Mouse (Mus musculus) bone marrow macrophage, adult 2 months (primary cell): Measurements from ENCODE around the gene Kif22.

Experiments
- CTCF ChIP-seq: IDR thresholded peaks from 2 replicates; pipeline ENCODE4 v1.5.1; 2012; ENCODE audit warnings: low read depth, mild to moderate bottlenecking, low read length, moderate library complexity
- POLR2A ChIP-seq: IDR thresholded peaks from 2 replicates; pipeline ENCODE4 v1.6.1; 2012; ENCODE audit warnings: mild to moderate bottlenecking, low read depth, low read length, borderline replicate concordance

DNA sequence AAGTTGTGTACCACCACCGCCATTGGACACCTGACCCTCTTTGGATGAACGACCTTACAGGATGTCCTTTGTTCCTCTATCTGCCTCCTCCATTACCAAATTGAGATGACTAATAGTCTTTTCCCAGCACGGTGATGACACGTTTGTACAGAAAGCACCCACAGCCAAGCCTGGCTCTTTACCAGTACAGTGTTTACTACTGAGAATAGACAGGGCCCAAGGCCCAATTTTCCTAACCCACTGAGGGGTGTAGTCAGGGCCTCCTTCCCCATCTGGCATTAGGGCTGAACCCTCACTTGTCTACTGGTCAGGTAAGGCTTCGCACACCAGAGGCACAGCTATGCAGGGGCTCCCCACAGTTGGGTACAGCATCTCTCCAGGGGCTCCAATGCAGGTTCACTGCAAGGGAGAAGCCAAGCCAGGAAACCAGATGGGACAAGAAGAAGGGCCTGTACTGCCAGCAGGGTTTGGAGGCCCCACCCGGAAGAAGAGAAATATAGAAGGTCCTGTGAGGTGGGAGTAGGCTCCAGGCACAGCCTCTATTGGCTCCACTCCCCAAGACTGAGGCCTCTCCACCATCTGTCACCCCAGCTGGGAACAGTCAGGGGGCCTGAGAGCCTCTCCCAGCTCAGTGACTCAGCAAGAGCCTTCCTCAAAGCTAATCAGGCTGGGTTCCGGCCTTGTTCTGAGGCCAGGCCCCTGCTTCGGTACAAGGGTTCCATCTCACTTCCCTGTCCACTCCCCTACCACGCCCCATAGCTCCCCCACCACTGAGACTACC is 33.8 kb downstream of the Kif22 start:
- TF ChIP-seq CTCF (no peak), POLR2A (no peak)
